Mouse (Mus musculus): Measurements from ENCODE around the gene Cdip1. TPM values are rescaled to one million over a fixed set of nuclear protein-coding genes. Genes with fewer than 3 reads are reported as not detected.

Cdip1 gene
- polyA plus RNA-seq, 1 experiment from 2014 or later = 16.7 TPM

DNA sequence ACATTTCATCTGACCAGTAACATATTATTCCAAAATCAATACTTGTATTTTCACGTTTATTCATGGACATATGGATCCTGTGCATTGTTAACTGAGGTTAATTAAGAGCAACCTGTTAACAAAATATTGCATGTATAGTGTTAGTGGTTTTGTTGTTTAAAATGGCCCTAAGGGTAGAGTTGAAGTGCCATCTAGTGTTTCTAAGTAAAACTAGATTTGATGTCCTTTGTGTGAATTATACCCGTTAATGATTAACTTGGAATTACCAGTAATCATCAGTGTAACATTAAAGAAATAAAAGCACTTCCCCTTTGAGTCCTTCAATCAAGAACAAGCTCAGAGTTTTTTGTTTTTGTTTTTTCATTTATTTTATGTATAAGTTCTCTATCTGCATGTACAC is 1.2 kb upstream of the Cdip1 start:
- DNase-seq = no peak
- Histone ChIP-seq H3K27ac (no peak overlapping the region), H3K36me3 (no peaks in the 10 kb centered on the region), H3K27me3 (no peaks in the 10 kb centered on the region), H3K4me2 (no peak overlapping the region), H3K4me1 (replicated peaks) (peaks cover 28% of the 10 kb centered on the region), H3K9ac (no peak overlapping the region), H3K9me3 (replicated peaks) (no peaks in the 10 kb centered on the region), H3K4me3 (replicated peaks) (no peak overlapping the region)
- ATAC-seq (ENCODE audit: low read depth) = no peak
- WGBS (ENCODE audit: insufficient replicate concordance) = 57% methylated on average over 2 of the region's 2 CpGs

DNA sequence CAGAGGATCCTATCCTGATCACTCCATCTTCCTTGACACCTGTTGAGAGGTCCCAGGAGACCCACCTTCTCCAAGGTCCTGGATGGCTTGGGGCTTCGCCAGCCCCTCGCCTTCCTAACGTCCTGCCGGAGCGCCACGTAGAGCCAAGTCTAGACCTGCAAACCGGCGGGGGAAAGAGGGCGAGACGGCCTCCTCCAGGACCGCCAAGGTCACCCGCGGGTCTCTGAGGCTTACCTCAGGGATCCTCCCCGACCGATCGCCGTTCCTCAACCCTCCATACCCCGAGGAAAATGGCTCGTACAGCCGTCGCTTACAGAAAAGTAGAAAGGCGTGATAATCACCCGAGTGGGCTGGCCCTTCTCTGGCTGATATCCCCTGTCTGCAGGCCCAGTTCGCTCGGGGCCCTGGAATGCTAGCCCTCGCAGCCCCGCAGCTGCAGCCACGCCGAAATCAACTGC is 752 bp downstream of the Cdip1 start:
- peak; percentile 38 for ATAC-seq (ENCODE audit: low read depth)
- 2% methylated on average over 29 of the region's 29 CpGs for WGBS (ENCODE audit: insufficient replicate concordance)
- H3K27ac ChIP-seq = peak overlapping the region; percentile 85
- H3K9ac ChIP-seq = peak overlapping the region; percentile 81
- H3K4me1 ChIP-seq (replicated peaks) = peaks cover 28% of the 10 kb centered on the region
- peak; percentile 20 for DNase-seq
- no peaks in the 10 kb centered on the region for H3K9me3 ChIP-seq (replicated peaks)
- H3K27me3 ChIP-seq = no peaks in the 10 kb centered on the region
- H3K36me3 ChIP-seq = no peaks in the 10 kb centered on the region
- H3K4me2 ChIP-seq = peak overlapping the region; percentile 93
- peak overlapping the region; percentile 82 for H3K4me3 ChIP-seq (replicated peaks)

DNA sequence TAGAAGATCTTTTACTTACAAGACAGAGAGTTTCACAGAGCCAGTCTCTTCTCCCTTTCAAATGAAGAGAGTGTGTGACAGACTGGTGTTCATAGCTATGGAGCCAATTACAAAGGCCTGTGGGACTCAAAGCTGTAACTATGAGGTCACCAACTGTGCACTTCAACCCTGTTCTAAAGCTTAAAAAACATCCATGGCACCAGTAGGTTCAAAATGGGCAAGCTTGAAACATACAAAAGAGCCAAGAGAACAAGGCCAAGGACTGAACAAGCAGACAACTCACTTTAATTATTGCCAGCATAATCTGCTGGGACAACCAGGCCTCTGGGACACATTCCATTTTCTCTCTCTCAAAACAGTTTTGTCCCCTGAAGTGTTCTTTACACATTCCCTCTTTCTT is 1.9 kb downstream of the Cdip1 start:
- Histone ChIP-seq H3K4me2 (no peak overlapping the region), H3K36me3 (no peaks in the 10 kb centered on the region), H3K27ac (no peak overlapping the region), H3K4me3 (replicated peaks) (no peak overlapping the region), H3K27me3 (no peaks in the 10 kb centered on the region), H3K9ac (no peak overlapping the region), H3K4me1 (replicated peaks) (peaks cover 28% of the 10 kb centered on the region), H3K9me3 (replicated peaks) (no peaks in the 10 kb centered on the region)
- DNase-seq = no peak
- ATAC-seq (ENCODE audit: low read depth) = no peak

DNA sequence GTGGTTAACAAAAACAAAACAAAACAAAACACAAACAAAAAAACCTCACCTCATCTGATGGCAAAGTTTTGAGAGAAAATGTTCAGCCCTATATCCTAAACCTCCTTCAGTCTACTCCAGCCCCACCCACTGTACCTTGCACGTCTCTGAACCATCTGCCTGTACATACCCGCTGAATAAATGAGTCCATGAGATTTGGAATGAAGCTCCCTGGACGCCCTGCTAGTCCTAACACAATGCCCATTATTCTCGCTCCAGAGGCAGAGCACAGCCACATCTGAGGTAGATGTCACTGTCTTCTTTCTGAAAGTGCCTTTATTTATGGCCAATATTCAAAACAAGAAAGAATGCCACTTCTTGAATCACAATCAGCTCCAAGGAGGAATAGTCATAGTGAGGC is 4.4 kb downstream of the Cdip1 start:
- WGBS (ENCODE audit: insufficient replicate concordance) = 67% methylated on average over 4 of the region's 4 CpGs
- H3K27me3 ChIP-seq = no peaks in the 10 kb centered on the region
- H3K9ac ChIP-seq = no peak overlapping the region
- ATAC-seq (ENCODE audit: low read depth) (no peak), DNase-seq (no peak)
- no peaks in the 10 kb centered on the region for H3K9me3 ChIP-seq (replicated peaks)
- H3K4me3 ChIP-seq (replicated peaks) = no peak overlapping the region
- H3K36me3 ChIP-seq = no peaks in the 10 kb centered on the region
- H3K27ac ChIP-seq = no peak overlapping the region
- peaks cover 28% of the 10 kb centered on the region for H3K4me1 ChIP-seq (replicated peaks)
- H3K4me2 ChIP-seq = no peak overlapping the region

DNA sequence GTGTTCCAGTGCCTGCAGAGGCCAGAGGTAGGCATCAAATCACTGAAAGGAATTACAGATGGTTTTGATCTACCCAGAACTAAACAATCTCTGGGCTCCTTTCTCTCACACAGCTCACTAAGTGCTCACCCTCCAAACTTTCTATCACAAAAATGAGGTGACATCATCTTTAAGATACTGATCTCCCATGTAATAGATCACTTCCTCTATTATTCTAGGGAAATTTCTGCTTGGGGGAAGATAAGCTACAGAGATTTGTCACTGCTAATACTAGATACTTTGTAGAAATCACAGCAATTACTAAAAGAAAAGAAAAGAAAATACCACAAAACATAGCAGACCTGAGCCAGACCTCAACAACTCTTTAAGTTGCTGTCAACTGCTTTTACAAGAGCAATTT is 7.6 kb downstream of the Cdip1 start:
- DNase-seq = no peak
- H3K9ac ChIP-seq = no peak overlapping the region
- no peaks in the 10 kb centered on the region for H3K36me3 ChIP-seq
- H3K4me2 ChIP-seq = no peak overlapping the region
- H3K4me3 ChIP-seq (replicated peaks) = no peak overlapping the region
- H3K9me3 ChIP-seq (replicated peaks) = no peaks in the 10 kb centered on the region
- ATAC-seq (ENCODE audit: low read depth) = no peak
- H3K27me3 ChIP-seq = no peaks in the 10 kb centered on the region
- peaks cover 12% of the 10 kb centered on the region for H3K4me1 ChIP-seq (replicated peaks)
- H3K27ac ChIP-seq = no peak overlapping the region

DNA sequence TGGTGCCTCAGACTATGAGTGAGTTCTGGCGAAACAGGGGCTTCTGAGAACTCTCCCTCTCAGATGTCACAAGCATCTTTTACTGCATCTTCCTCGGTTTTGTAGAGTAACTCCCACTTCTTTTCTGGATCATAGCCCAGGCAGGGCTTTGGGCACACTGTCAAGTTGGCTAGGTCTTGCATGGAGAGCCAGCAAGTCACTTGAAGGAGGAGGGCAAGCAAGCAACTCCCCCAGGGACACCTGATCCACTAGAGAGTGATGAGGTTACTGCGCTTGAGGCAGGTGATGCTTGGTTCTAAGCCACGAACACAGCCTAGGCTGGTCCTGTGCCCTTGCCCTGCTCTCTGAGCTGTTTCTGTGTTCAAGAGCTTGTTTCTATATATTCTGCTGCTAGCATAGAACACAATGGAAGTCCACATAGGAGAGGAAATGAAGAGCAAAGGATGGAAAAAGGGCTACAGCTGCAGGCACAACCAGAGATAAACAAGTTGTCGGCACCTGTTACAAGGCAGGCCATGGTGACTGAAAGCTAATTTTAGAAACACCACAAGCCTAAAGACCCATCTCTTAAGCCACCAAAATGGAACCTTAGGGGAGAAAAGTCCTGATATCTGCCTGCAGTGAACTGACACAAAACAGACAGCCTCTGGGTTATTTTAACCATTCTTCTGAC is 8.4 kb downstream of the Cdip1 start:
- no peak overlapping the region for H3K4me3 ChIP-seq (replicated peaks)
- peaks cover 16% of the 10 kb centered on the region for H3K4me1 ChIP-seq (replicated peaks)
- no peaks in the 10 kb centered on the region for H3K36me3 ChIP-seq
- H3K9me3 ChIP-seq (replicated peaks) = no peaks in the 10 kb centered on the region
- H3K9ac ChIP-seq = no peak overlapping the region
- no peak for ATAC-seq (ENCODE audit: low read depth)
- no peak overlapping the region for H3K27ac ChIP-seq
- H3K27me3 ChIP-seq = no peaks in the 10 kb centered on the region
- DNase-seq = no peak
- no peak overlapping the region for H3K4me2 ChIP-seq
- WGBS (ENCODE audit: insufficient replicate concordance) = 73% methylated on average over 5 of the region's 5 CpGs

DNA sequence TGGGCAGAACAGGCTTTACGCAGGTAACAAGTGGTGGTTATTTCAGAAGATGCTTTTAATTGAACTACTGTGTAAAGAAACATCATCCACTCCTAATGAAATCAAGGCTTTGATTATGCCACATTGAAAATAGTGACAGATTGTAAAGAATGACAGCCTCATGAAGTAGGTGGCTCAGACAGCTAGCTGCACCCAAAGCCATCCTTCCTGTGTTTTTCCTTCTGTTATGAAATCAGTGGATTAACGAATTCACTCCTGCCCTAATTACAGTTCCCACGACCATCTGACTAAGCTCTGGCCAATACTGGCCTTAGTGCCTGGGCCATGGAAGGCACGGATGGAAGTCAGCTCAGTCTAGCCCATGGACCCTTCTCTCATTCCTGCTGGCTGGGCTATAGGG is 11.2 kb downstream of the Cdip1 start:
- Histone ChIP-seq H3K27ac (no peak overlapping the region), H3K9me3 (replicated peaks) (no peaks in the 10 kb centered on the region), H3K4me3 (replicated peaks) (no peak overlapping the region), H3K27me3 (no peaks in the 10 kb centered on the region), H3K36me3 (no peaks in the 10 kb centered on the region), H3K4me2 (no peak overlapping the region), H3K9ac (no peak overlapping the region), H3K4me1 (replicated peaks) (peaks cover 16% of the 10 kb centered on the region)
- WGBS (ENCODE audit: insufficient replicate concordance) = 78% methylated on average over 4 of the region's 4 CpGs
- ATAC-seq (ENCODE audit: low read depth) (no peak), DNase-seq (no peak)

DNA sequence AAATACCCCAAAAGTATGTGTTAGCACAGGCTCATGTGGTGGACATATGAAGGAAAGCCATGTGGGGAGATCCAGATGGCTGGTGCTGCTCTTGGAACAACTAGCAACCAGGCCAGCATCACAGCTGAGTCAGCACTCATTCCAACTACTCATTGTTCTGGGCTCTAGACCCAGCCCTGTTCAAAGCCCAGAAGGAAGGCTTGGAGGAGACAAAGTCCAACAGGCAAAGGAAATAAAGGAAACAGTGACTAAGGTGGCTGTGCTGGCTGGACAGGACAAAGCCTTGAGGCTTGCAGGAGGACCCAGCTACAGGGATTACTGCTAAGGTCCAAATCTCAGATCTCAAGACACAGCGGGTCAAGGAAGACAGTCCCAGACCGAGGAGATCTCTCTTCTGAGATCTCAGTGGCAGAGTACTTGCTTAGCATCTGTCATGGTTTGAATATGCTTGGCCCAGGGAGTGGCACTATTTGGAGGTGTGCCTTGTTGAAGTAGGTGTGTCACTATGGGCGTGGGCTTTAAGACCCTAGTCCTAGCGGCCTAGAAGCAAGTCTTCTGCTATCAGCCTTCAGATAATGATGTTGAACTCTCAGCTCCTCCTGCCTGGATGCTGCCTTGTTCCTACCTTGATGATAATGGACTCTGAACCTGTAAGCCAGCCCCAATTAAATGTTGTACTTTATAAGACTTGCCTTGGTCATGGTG is 12.0 kb downstream of the Cdip1 start:
- Histone ChIP-seq H3K4me1 (replicated peaks) (peaks cover 24% of the 10 kb centered on the region), H3K4me2 (no peak overlapping the region), H3K9me3 (replicated peaks) (no peaks in the 10 kb centered on the region), H3K9ac (no peak overlapping the region), H3K27me3 (no peaks in the 10 kb centered on the region), H3K27ac (no peak overlapping the region), H3K4me3 (replicated peaks) (no peak overlapping the region), H3K36me3 (no peaks in the 10 kb centered on the region)
- 62% methylated on average over 4 of the region's 4 CpGs for WGBS (ENCODE audit: insufficient replicate concordance)
- DNase-seq (no peak), ATAC-seq (ENCODE audit: low read depth) (no peak)

DNA sequence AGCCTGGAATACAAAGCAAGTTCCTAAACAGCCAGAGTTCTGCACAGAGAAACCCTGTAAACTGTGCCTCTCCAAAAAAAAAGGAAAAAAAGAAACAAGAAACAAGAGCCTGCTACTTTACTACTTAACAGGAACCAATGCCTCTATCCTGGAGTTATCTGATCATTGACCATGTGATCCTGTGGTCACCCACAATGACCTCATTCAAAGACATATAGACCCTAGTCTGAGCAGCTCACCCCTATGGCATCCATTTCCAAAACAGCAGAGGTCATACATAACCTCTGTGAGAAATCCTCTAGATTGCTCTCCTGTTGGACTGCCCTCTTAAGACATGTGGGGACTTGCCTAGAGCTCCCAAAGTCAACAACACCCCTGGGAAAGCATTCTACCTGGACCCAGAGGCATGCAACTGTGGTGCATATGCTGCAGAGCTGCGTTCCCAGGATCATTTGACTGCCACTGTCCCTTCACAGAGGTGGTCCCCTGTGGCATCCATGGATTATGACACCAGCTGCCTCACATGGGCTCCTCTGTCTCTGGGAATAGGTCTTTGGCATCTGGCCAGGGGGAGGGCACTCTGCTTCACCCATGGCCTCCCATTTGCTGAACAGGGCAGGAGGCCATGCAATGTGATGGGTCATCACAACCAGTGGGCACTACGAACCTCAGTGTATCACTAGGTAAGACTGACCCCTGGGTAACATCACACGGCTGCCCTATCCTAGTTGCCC is 12.8 kb downstream of the Cdip1 start:
- Histone ChIP-seq H3K4me2 (no peak overlapping the region), H3K36me3 (no peaks in the 10 kb centered on the region), H3K9ac (no peak overlapping the region), H3K4me3 (replicated peaks) (no peak overlapping the region), H3K27ac (no peak overlapping the region), H3K27me3 (no peaks in the 10 kb centered on the region), H3K9me3 (replicated peaks) (no peaks in the 10 kb centered on the region), H3K4me1 (replicated peaks) (peaks cover 25% of the 10 kb centered on the region)
- DNase-seq (no peak), ATAC-seq (ENCODE audit: low read depth) (no peak)
- WGBS (ENCODE audit: insufficient replicate concordance) = 73% methylated on average over 3 of the region's 3 CpGs

DNA sequence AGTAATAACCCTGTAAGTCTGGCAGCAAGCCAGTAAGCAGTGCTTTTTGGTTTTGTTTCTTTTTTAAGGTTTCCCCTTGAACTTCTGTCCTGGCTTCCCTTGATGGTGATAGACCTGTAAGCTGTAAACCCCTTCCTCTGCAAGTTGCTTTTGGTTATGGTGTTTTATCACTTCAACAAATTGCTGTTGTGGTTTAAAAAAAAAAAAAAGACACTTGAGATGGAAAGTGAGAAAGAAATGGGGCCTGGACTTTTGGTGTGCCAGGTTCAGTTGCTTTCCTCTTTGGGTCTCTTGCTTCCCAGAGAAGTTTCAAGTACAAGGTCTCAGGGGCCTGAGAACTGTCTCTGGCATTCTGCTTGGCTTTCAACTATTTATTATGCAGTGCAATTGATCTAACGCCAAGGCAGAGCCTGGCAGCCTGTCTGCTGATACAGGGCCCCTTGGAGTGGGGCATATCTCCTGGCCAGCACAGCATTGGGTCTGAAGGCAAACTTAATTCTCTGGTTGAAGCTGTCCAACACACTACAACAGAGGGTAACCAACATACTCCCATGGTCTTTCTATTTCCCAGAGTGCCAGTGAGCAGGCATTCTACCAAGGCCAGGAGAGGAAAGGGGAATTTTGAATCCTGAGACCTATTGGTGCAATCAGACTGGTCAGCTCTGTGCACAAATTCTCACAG is 16.7 kb downstream of the Cdip1 start:
- ATAC-seq (ENCODE audit: low read depth) = no peak
- H3K27me3 ChIP-seq = no peaks in the 10 kb centered on the region
- no peak overlapping the region for H3K4me2 ChIP-seq
- no peak overlapping the region for H3K27ac ChIP-seq
- H3K4me1 ChIP-seq (replicated peaks) = peaks cover 25% of the 10 kb centered on the region
- no peak overlapping the region for H3K4me3 ChIP-seq (replicated peaks)
- H3K9me3 ChIP-seq (replicated peaks) = no peaks in the 10 kb centered on the region
- no peak for DNase-seq
- peaks cover 24% of the 10 kb centered on the region for H3K36me3 ChIP-seq
- H3K9ac ChIP-seq = no peak overlapping the region
- 24% methylated on average over 1 of the region's 1 CpGs for WGBS (ENCODE audit: insufficient replicate concordance)

DNA sequence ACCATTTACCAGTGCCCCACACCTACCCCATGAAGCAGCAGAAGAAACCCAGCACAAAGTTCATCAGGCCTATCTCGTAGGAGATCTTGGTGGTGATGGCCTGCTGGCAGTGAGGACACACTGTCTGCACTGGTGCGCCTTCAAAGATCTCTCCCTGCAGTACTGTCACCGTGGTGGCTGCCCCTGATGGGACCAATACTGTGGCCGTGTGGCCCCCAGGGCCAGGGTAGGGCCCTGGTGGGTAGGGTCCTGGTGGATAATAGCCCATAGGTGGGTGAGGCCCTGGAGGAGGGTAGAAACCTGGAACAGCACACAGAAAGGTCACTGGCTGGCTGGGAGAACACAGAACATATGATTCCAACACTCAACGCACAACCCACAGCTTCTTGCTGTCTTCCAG is 21.4 kb downstream of the Cdip1 start:
- ATAC-seq (ENCODE audit: low read depth) = peak; percentile 36; the same call in 1 of the 2 replicates

More for the DNA sequence above, 21.4 kb downstream of the Cdip1 start:
- Histone ChIP-seq H3K4me3 (replicated peaks) (no peak overlapping the region), H3K36me3 (peaks cover 66% of the 10 kb centered on the region), H3K4me2 (no peak overlapping the region), H3K27me3 (no peaks in the 10 kb centered on the region), H3K9ac (no peak overlapping the region), H3K27ac (no peak overlapping the region), H3K9me3 (replicated peaks) (no peaks in the 10 kb centered on the region), H3K4me1 (replicated peaks) (peaks cover 8% of the 10 kb centered on the region)
- DNase-seq = no peak
- WGBS (ENCODE audit: insufficient replicate concordance) = 83% methylated on average over 5 of the region's 5 CpGs
